Mouse (Mus musculus): ENCODE data around the gene Med13.
A peak's percentile ranks its signal among the peaks of the same experiment; 100 is the strongest.

Med13 gene

DNA sequence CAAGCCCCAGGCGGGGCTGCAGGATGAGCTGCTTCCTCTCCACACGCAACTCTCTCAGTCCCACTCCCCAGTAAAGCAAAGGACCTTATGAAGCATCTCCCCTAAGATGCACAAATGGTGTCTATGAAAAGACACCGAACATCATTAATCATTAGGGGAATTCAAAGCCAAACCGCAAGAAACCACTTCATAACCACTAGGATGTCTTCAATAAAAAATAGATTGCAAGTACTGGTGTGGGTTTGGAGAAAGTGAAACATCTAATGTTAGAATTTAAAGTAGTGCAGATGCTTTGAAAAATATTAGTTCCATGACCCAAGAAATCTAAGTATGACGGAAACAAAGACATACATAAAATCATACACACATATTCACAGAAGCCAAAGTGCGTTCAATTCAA, 65.7 kb downstream of the Med13 start:
- no peak for DNase-seq

DNA sequence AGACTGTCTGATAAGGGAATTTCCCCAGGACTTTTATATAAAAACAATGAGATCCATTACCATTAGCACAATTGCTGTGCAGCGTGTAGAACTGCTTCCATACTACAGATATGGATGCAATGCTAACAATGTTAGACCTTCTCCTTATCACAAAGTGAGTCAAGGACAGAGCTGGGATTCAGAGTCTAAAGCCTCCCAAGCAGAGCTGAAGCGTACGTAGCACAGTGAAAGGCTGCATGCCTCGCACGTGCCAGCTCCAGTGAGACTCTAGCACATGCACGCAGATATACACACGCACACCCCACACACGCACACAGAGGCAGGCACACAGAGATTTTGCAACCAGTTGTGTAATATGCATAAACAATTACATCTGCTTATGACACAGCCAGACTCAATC, 71.7 kb downstream of the Med13 start:
- no peak for DNase-seq

DNA sequence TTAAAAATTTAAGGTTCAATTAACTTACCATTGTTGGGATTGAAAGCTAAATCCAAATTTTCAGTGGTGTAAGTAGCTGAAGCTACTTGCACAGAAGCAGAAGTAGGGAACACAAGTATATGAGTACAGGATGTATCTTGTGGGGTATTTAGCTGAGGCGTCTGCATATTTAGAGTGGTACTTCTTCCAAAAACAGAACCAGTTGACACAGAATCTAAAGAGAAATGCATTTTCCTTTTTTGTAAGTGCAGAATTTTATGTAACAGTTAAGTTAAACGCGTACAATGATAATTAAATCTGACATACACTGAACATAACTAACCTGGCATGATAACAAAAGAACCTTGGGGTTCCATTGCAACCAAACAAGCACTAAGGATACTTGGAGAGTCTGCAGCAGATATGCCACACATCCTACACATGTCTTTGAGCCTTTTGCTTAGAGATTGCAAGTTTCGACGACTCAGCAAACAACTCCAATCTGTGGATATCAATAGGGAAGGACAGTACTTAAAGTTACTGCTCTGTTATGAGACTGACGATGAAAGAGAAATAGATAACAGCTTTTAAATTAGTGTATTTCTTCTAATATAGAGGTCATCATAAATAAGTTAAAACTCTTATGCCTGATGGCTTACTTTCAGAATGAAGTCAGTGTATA, 78.8 kb downstream of the Med13 start:
- DNase-seq, result no peak

DNA sequence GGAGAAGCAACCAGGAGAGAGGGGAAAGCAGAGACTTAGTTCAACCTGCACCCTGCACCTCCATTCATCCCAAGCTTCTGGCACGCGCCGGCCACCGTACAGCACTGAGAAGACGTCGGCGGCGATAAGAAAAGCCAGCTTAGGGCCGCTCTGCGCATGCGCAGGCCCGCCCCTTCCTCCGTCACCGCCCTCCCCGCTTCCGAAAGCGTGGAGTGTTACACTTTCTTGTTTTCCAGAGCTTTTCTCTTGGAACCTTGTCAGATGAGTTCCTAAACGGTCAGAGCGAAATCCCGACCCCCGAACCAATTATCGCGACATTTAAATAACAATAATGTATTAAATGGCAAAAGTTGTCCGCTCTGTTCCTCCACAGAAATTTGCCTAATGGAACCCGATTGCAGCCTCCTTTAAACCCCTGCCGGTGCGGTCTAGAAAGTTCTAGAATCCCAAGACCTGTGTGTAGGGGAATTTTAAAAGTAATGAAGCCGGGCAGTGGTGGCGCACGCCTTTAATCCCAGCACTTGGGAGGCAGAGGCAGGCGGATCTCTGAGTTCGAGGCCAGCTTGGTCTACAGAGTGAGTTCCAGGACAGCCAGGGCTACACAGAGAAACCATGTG, 99.8 kb downstream of the Med13 start, which contains the start of gene Ints2:
Ints2 (minus strand) TSS at position 116 of the 617 bp plus-strand sequence.
- peak; percentile 93 for DNase-seq

DNA sequence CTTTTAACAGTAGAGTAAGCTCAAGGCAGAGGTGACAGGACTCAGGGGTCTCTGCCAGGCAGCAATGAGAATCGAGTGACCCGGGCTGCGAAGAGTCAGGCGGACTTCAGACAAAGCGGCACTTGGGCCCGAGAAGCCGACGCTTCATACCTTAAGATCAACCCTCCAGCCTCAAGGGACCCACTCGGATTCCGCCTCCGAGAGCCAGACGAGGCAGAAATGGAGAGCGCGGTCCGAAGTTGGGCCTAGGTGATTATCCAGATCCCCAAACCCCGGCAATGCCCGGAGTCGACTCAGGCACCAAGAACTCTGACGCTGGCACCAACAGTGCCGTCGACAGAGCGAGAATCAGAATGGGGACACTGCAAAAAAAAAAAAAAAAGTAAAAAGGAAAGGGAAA, 100.3 kb downstream of the Med13 start:
- no peak for DNase-seq

DNA sequence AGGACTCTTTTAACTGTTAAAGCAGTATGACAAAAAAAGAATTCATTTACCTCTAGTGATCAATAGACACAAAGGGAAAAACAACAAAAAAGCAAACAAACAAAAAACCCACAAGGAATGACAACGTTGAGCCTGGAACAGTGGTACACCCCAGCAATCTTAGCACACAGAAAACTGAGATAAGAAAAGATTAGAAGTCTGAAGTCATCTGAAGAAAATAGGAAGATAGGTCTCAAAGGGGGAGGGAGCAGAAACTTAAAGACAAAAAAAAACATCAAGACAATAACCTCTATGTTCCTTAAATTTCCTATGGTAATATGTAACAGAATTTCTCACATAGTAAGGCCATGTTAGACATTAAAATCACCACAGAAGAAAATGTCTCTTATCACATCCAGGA, 104.1 kb downstream of the Med13 start:
- no peak for DNase-seq

DNA sequence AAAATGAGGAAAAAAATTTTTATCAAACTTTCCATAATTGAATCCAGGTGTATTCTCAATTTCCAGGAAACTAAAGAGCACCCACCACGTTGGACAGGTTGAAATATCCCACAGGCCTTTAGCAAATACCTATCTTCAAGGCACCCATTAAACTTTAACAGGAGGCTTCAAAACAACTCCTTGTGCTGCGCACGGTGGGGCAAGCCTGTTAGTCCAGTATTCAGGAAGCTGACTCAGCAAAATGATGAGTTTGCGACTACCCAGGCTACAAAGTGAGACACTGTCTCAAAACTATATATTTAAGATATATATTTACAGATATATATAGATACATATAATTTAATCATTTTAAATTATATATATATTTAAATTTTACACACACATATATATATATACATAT, 125.0 kb downstream of the Med13 start:
- DNase-seq, result no peak

DNA sequence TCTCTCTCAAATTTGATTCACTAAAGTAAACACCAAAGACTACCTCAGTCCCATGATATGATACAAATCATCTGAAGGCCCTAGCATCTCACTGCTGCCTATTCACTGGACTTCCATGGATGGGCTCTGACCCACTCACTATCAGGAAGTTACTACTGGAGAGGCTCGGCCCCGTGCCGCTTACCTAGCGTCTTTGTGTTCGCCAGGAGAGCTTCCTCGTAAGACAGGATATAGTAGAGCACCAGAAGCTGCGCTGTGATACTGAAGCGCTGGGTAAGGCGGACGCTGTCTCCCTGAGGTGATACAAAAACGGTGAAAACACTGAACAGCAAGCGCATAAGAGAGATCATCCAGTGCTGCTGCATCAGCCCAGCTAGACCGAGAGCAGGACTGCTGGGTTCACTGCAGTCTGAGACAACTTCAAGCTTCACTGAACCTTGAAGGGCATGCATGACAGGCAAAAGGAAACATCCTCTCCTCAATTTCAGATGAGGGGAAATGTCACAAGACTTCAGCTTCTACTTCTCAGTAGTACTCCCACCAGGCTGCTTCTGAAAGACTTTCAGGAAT, 125.5 kb downstream of the Med13 start:
- no peak for DNase-seq

DNA sequence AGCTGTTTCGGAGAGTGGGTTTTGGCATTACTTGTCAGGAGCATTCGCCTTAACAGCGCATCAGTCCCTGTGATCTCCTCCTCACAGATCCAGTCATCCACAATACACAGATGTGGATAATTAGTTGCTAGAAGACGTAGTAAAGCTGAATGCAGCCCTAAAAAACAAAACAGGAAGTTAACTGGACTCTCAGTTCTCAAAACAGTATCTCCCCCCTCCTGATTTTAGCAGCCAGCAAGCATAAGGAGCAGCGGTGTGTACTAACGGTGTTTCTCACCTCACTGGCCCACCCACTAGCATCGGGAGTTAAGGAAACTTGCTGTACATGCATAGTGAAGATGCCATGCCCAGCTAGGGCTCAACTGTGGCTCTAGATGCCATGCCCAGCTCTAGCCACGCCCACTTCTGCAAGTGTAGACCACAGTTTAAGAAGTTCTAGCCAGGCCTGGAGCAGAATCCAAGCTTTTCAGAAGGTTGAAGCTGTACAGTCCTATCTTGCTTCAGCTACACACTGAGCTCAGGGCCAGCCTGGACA, 130.7 kb downstream of the Med13 start:
- no peak for DNase-seq

DNA sequence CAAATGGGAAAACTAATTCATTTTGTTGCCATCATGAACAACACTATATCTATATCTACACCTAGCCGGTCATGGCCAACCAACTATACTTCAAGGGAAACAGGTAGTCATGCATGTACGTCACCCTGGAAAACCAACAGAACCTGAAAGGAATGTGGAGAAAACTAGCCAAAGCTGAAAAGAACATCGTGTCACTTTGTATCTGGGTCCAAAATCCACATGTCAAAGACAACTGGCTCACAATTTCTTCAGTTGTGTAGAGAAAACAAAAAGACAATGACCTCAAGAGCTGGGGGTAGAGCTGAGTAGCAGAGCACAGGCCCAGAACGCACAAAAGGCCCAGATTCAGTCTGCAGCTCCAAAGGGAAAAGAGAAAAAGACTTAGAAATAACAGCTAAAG, 131.6 kb downstream of the Med13 start:
- no peak for DNase-seq
